Mouse (Mus musculus) CH12.LX (cell line): ENCODE data around the gene Abtb2. TPM values are rescaled to one million over a fixed set of nuclear protein-coding genes. Genes with fewer than 3 reads are reported as not detected.

ENCODE experiments used
- DNase-seq: peaks from one replicate; pipeline ENCODE4 v3.0.0-alpha.2; 2013; ENCODE audit errors: extremely low read depth
- H3K27ac ChIP-seq: 2 replicates; pipeline ENCODE4 v1.5.1; 2012; ENCODE audit warnings: low read depth, mild to moderate bottlenecking, control low read depth, moderate library complexity; ENCODE audit not compliant: insufficient read depth
- H3K27me3 ChIP-seq: replicated peaks from 2 replicates; pipeline ENCODE3; 2012; ENCODE audit warnings: inconsistent platforms
- H3K36me3 ChIP-seq, 2 experiments: replicated peaks in 1 of 2; 2 replicates each; pipeline versions ENCODE3 to v1.6.1; 2012; ENCODE audit warnings: inconsistent platforms in 1 of 2, low read length in 1 of 2, mild to moderate bottlenecking in 1 of 2, mixed read lengths in 1 of 2, moderate library complexity in 1 of 2; ENCODE audit not compliant: control insufficient read depth in 1 of 2, insufficient read depth in 1 of 2
- H3K4me1 ChIP-seq, 2 experiments: 2 replicates each; pipeline ENCODE4 v1.6.1; 2012; ENCODE audit warnings: inconsistent platforms in 1 of 2, moderate library complexity in 1 of 2; ENCODE audit not compliant: insufficient read depth in 2 of 2, control insufficient read depth in 1 of 2
- H3K4me2 ChIP-seq: 2 replicates; pipeline ENCODE4 v1.6.1; 2012; ENCODE audit warnings: low read depth, mild to moderate bottlenecking, control low read depth; ENCODE audit not compliant: poor library complexity, insufficient read depth, severe bottlenecking
- H3K4me3 ChIP-seq, 3 experiments: fragments of 150-350 bp in 1 of 3; sonication (generic) in 1 of 3; replicated peaks in 1 of 3; 2 replicates each; pipeline versions ENCODE3 to v1.5.1; 2011 to 2012; ENCODE audit warnings: low read depth in 2 of 3, low read length in 2 of 3, mild to moderate bottlenecking in 2 of 3, moderate library complexity in 2 of 3, control low read depth in 1 of 3, improper control_type of control experiment in 1 of 3, inconsistent platforms in 1 of 3, mixed read lengths in 1 of 3; ENCODE audit not compliant: poor library complexity in 1 of 3
- H3K79me2 ChIP-seq: replicated peaks from 2 replicates; pipeline ENCODE4 v1.6.1; 2012; ENCODE audit warnings: mild to moderate bottlenecking, moderate library complexity; ENCODE audit not compliant: control insufficient read depth, poor library complexity, insufficient read depth, severe bottlenecking; ENCODE audit errors: extremely low read depth
- H3K9ac ChIP-seq: 2 replicates; pipeline ENCODE4 v1.6.1; 2012; ENCODE audit warnings: low read depth, mild to moderate bottlenecking, control low read depth, moderate library complexity; ENCODE audit not compliant: insufficient read depth
- H3K9me3 ChIP-seq: replicated peaks from 2 replicates; pipeline ENCODE3; 2012; ENCODE audit warnings: low read length, inconsistent platforms, mixed read lengths
- CHD1 ChIP-seq: IDR thresholded peaks from 2 replicates; pipeline ENCODE4 v1.6.1; 2012; ENCODE audit warnings: low read depth, low read length, improper control_type of control experiment, inconsistent platforms
- E2F4 ChIP-seq: IDR thresholded peaks from 2 replicates; pipeline ENCODE4 v1.6.1; 2011; ENCODE audit warnings: low read depth, low read length, improper control_type of control experiment; ENCODE audit not compliant: insufficient replicate concordance
- GABPA ChIP-seq: IDR thresholded peaks from 2 replicates; pipeline ENCODE4 v1.6.1; 2012; ENCODE audit warnings: low read depth, low read length, improper control_type of control experiment, inconsistent platforms; ENCODE audit not compliant: insufficient replicate concordance
- IRF4 ChIP-seq: IDR thresholded peaks from 2 replicates; pipeline ENCODE4 v1.6.1; 2014; ENCODE audit warnings: low read depth, mild to moderate bottlenecking, inconsistent platforms, low read length, improper control_type of control experiment
- JUN ChIP-seq: IDR thresholded peaks from 2 replicates; pipeline ENCODE4 v1.6.1; 2011; ENCODE audit warnings: low read depth, mild to moderate bottlenecking, low read length, improper control_type of control experiment, moderate library complexity; ENCODE audit not compliant: insufficient read depth
- KAT2A ChIP-seq: IDR thresholded peaks from 2 replicates; pipeline ENCODE4 v1.6.1; 2012; ENCODE audit warnings: low read length, improper control_type of control experiment, inconsistent platforms; ENCODE audit not compliant: insufficient replicate concordance
- MEF2A ChIP-seq: IDR thresholded peaks from 2 replicates; pipeline ENCODE4 v1.6.1; 2014; ENCODE audit warnings: low read depth, mild to moderate bottlenecking, inconsistent platforms, low read length, improper control_type of control experiment, borderline replicate concordance
- MYC ChIP-seq: IDR thresholded peaks from 2 replicates; pipeline ENCODE4 v1.6.1; 2011; ENCODE audit warnings: low read depth, mild to moderate bottlenecking, improper control_type of control experiment, low read length
- NRF1 ChIP-seq: IDR thresholded peaks from 2 replicates; pipeline ENCODE4 v1.6.1; 2014; ENCODE audit warnings: low read depth, mild to moderate bottlenecking, inconsistent platforms, low read length, improper control_type of control experiment, moderate library complexity
- POLR2AphosphoS2 ChIP-seq: IDR thresholded peaks from 2 replicates; pipeline ENCODE4 v1.6.1; 2011; ENCODE audit warnings: low read depth, low read length, improper control_type of control experiment
- RAD21 ChIP-seq: IDR thresholded peaks from 2 replicates; pipeline ENCODE4 v1.6.1; 2011; ENCODE audit warnings: low read depth, mild to moderate bottlenecking, low read length, improper control_type of control experiment, moderate library complexity
- SIN3A ChIP-seq: IDR thresholded peaks from 2 replicates; pipeline ENCODE4 v1.6.1; 2012; ENCODE audit warnings: low read length, improper control_type of control experiment, inconsistent platforms
- SMC3 ChIP-seq: IDR thresholded peaks from 2 replicates; pipeline ENCODE4 v1.6.1; 2011; ENCODE audit warnings: low read depth, low read length, improper control_type of control experiment
- TCF12 ChIP-seq: IDR thresholded peaks from 2 replicates; pipeline ENCODE4 v1.6.1; 2014; ENCODE audit warnings: low read depth, mild to moderate bottlenecking, inconsistent platforms, low read length, improper control_type of control experiment
- USF2 ChIP-seq: conservative IDR thresholded peaks from 2 replicates; pipeline ENCODE4 v1.6.1; 2011; ENCODE audit warnings: low read depth, low read length, improper control_type of control experiment
- ZC3H11A ChIP-seq: IDR thresholded peaks from 2 replicates; pipeline ENCODE4 v1.6.1; 2012; ENCODE audit warnings: low read depth, mild to moderate bottlenecking, inconsistent platforms, low read length, improper control_type of control experiment
- dilution Hi-C: fragments of 300-500 bp; cut with MboI; formaldehyde crosslinking; loops from 2 replicates; pipeline ENCODE4 v1.14.3; 2020; ENCODE audit warnings: low sequenced_read_pairs; ENCODE audit not compliant: extremely low pct_unique_long_range_greater_than_20kb, extremely low pct_ligation_motif_present
- in situ Hi-C: fragments of 300-500 bp; cut with MboI; formaldehyde crosslinking; loops from 3 replicates; pipeline ENCODE4 v1.14.3; 2019; ENCODE audit warnings: low sequenced_read_pairs, low pct_ligation_motif_present, low pct_unique_long_range_greater_than_20kb, mixed read lengths
- polyA plus RNA-seq: library from polyadenylated mRNA; unstranded; fragments of >175 nt; gene quantifications from 2 replicates; pipeline ENCODE4 v1.2.1, GENCODE M21; 2012; ENCODE audit warnings: low read depth; ENCODE audit not compliant: insufficient read length
- total RNA-seq, 2 experiments: library from RNA; depleted of rRNA; stranded (reverse); fragments of 300-350 nt in 1 of 2; fragments of >200 nt in 1 of 2; gene quantifications; 2 replicates each; pipeline ENCODE4 v1.2.3; 2012 to 2014

Abtb2 gene
- total and polyA plus RNA-seq, 3 experiments: 2.9 to 7.7 (median 3.8) TPM

- H3K4me3 ChIP-seq: no peak overlapping the region
- no peaks in the 10 kb centered on the region for H3K79me2 ChIP-seq
- H3K27ac ChIP-seq: no peak overlapping the region
- dilution Hi-C loops (no loop called here), in situ Hi-C loops (loop anchor here (10.0 kb wide), 1 partner anchor 256 kb away; no protein-coding TSS in a partner anchor)
- no peak overlapping the region for H3K9ac ChIP-seq
- H3K9me3 ChIP-seq: no peaks in the 10 kb centered on the region
- no peaks in the 10 kb centered on the region for H3K27me3 ChIP-seq
- H3K4me1 ChIP-seq: no peaks in the 10 kb centered on the region
- peaks cover 62 to 95% of the 10 kb centered on the region in 2 experiments for H3K36me3 ChIP-seq
- DNase-seq: no peak
- no peak for TF ChIP-seq ZC3H11A
- TF ChIP-seq E2F4: no peak
- no peak overlapping the region for H3K4me2 ChIP-seq
Measured at GRCm38 (mm10) chr2:103749091-103749490, 183.0 kb downstream of the Abtb2 start.

DNA sequence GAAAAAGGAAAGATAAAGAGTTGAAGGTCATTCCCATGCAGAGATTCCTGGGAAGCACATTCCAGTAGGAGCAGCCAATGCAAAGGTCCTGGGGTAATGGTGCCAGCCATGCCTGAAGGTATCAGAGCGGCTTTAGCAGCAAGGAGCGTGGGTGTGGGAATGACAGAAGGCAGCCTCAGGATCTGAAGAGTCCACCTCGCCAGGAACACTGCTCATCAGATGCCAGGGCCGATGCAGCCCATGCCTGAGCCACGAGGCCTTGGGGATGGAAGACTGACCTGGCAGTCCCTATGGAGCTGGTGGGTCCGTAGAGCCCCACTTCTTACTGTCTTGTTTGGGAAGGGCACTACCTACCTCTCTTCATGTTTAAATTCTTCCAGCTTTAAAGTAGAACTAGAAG is 185.7 kb downstream of the Abtb2 start:
- Histone ChIP-seq H3K36me3 (peaks cover 67 to 95% of the 10 kb centered on the region in 2 experiments), H3K4me2 (no peak overlapping the region), H3K9me3 (no peaks in the 10 kb centered on the region), H3K27ac (no peak overlapping the region), H3K79me2 (peaks cover 7% of the 10 kb centered on the region), H3K4me3 (no peak overlapping the region), H3K27me3 (no peaks in the 10 kb centered on the region), H3K9ac (no peak overlapping the region), H3K4me1 (peaks cover 0 to 6% of the 10 kb centered on the region in 2 experiments; a peak in 1 of 4 replicates)
- in situ Hi-C loops (no loop called here), dilution Hi-C loops (no loop called here)
- no peak for TF ChIP-seq SMC3
- no peak for TF ChIP-seq USF2
- no peak for TF ChIP-seq JUN
- TF ChIP-seq ZC3H11A: no peak
- no peak for TF ChIP-seq IRF4
- TF ChIP-seq SIN3A: no peak
- no peak for TF ChIP-seq MEF2A
- no peak for TF ChIP-seq RAD21
- TF ChIP-seq KAT2A: no peak
- TF ChIP-seq POLR2AphosphoS2: no peak
- no peak for TF ChIP-seq MYC
- TF ChIP-seq TCF12: no peak
- no peak for TF ChIP-seq CHD1
- TF ChIP-seq NRF1: no peak
- no peak for TF ChIP-seq GABPA
- DNase-seq: no peak
